Mouse (Mus musculus) small intestine, adult 2 months (tissue): ENCODE data around the gene Lhfp. TPM values are rescaled to one million over a fixed set of nuclear protein-coding genes. Genes with fewer than 3 reads are reported as not detected.
A peak's percentile ranks its signal among the peaks of the same experiment; 100 is the strongest.

Source experiments
- H3K27ac ChIP-seq: fragments of 200-500 bp; 2 replicates; pipeline ENCODE4 v1.5.1; 2012; ENCODE audit warnings: low read depth, low read length, control low read depth, inconsistent platforms; ENCODE audit not compliant: insufficient read depth
- H3K27me3 ChIP-seq: fragments of 200-500 bp; 2 replicates; pipeline ENCODE4 v1.6.1; 2012; ENCODE audit warnings: mild to moderate bottlenecking, moderate library complexity, low read length, inconsistent platforms; ENCODE audit not compliant: control insufficient read depth, insufficient read depth
- H3K36me3 ChIP-seq: fragments of 200-500 bp; 2 replicates; pipeline ENCODE4 v1.6.1; 2012; ENCODE audit warnings: mild to moderate bottlenecking, low read length, control low read depth, inconsistent platforms; ENCODE audit not compliant: control insufficient read depth, insufficient read depth
- H3K4me1 ChIP-seq: fragments of 200-500 bp; 2 replicates; pipeline ENCODE4 v1.6.1; 2012; ENCODE audit warnings: low read length, inconsistent platforms, mixed read lengths; ENCODE audit not compliant: control insufficient read depth, insufficient read depth, insufficient read length
- H3K4me3 ChIP-seq: fragments of 200-500 bp; 2 replicates; pipeline ENCODE4 v1.5.1; 2012; ENCODE audit warnings: low read depth, mild to moderate bottlenecking, control low read depth, inconsistent platforms, low read length, moderate library complexity
- CTCF ChIP-seq: fragments of 200-500 bp; IDR thresholded peaks from 2 replicates; pipeline ENCODE4 v1.5.1; 2012; ENCODE audit warnings: low read depth, mild to moderate bottlenecking, control low read depth, inconsistent platforms, low read length, moderate library complexity, mixed read lengths; ENCODE audit not compliant: insufficient replicate concordance, insufficient read length; ENCODE audit errors: extremely low read depth
- POLR2A ChIP-seq: fragments of 200-500 bp; IDR thresholded peaks from 2 replicates; pipeline ENCODE4 v1.6.1; 2012; ENCODE audit warnings: low read depth, mild to moderate bottlenecking, control low read depth, inconsistent platforms, low read length, moderate library complexity
- WGBS: fragments of 180-500 bp; shearing (Covaris S2); methylation state at CpG from one replicate; pipeline ENCODE4 v1.1.7; 2018; 5-methylcytosine and 5-hydroxymethylcytosine counted together
- polyA plus RNA-seq: library from polyadenylated mRNA; depleted of rRNA; stranded (reverse); fragments of >200 nt; gene quantifications from 2 replicates; pipeline ENCODE4 v1.2.3, GENCODE M21; 2012

The Lhfp gene
- polyA plus RNA-seq, 1 experiment = 22.7 TPM

GRCm38 (mm10) chr3:53059959-53060358 lies 18.6 kb downstream of the Lhfp start:
- no peak overlapping the region; the same call in 1 of the 2 replicates for H3K27ac ChIP-seq
- H3K4me1 ChIP-seq = no peaks in the 10 kb centered on the region
- H3K36me3 ChIP-seq = no peaks in the 10 kb centered on the region
- no peaks in the 10 kb centered on the region for H3K27me3 ChIP-seq
- no peak for TF ChIP-seq CTCF
- no peak for TF ChIP-seq POLR2A
- no peak overlapping the region for H3K4me3 ChIP-seq
- 66% methylated on average over 2 of the region's 2 CpGs for WGBS

GRCm38 (mm10) chr3:53063423-53064147 lies 22.3 kb downstream of the Lhfp start:
- TF ChIP-seq POLR2A = no peak
- no peak for TF ChIP-seq CTCF
- Histone ChIP-seq H3K4me3 (no peak overlapping the region), H3K4me1 (no peaks in the 10 kb centered on the region), H3K27ac (no peak overlapping the region; the same call in 1 of the 2 replicates), H3K36me3 (no peaks in the 10 kb centered on the region), H3K27me3 (no peaks in the 10 kb centered on the region)
- WGBS = 44% methylated on average over 13 of the region's 13 CpGs

GRCm38 (mm10) chr3:53065267-53066094 lies 24.2 kb downstream of the Lhfp start:
- 72% methylated on average over 13 of the region's 13 CpGs for WGBS
- Histone ChIP-seq H3K36me3 (no peaks in the 10 kb centered on the region), H3K27ac (peak overlapping the region; percentile 19; the same call in 1 of the 2 replicates), H3K27me3 (no peaks in the 10 kb centered on the region), H3K4me1 (no peaks in the 10 kb centered on the region), H3K4me3 (no peak overlapping the region)
- no peak for TF ChIP-seq CTCF
- TF ChIP-seq POLR2A = no peak

- WGBS = 74% methylated on average over 4 of the region's 4 CpGs
- TF ChIP-seq CTCF (no peak), POLR2A (no peak)
- H3K27me3 ChIP-seq = no peaks in the 10 kb centered on the region
- H3K4me1 ChIP-seq = no peaks in the 10 kb centered on the region
- no peak overlapping the region for H3K4me3 ChIP-seq
- H3K36me3 ChIP-seq = no peaks in the 10 kb centered on the region
- H3K27ac ChIP-seq = peak overlapping the region; percentile 19; the same call in 1 of the 2 replicates
Measured at GRCm38 (mm10) chr3:53066095-53066372, 24.7 kb downstream of the Lhfp start.

GRCm38 (mm10) chr3:53068399-53068798 lies 27.1 kb downstream of the Lhfp start:
- H3K27me3 ChIP-seq = no peaks in the 10 kb centered on the region
- no peaks in the 10 kb centered on the region for H3K4me1 ChIP-seq
- H3K4me3 ChIP-seq = no peak overlapping the region
- WGBS = 80% methylated on average over 5 of the region's 5 CpGs
- H3K36me3 ChIP-seq = no peaks in the 10 kb centered on the region
- H3K27ac ChIP-seq = no peak overlapping the region
- TF ChIP-seq CTCF (no peak), POLR2A (no peak)

GRCm38 (mm10) chr3:53074264-53074663 lies 32.9 kb downstream of the Lhfp start:
- H3K4me3 ChIP-seq = no peak overlapping the region
- WGBS = 90% methylated on average over 4 of the region's 4 CpGs

GRCm38 (mm10) chr3:53074761-53075160 lies 33.4 kb downstream of the Lhfp start:
- Histone ChIP-seq H3K27me3 (no peaks in the 10 kb centered on the region), H3K36me3 (no peaks in the 10 kb centered on the region), H3K27ac (no peak overlapping the region), H3K4me3 (no peak overlapping the region), H3K4me1 (no peaks in the 10 kb centered on the region)
- WGBS = 81% methylated on average over 3 of the region's 3 CpGs
- TF ChIP-seq POLR2A (no peak), CTCF (no peak)

More at GRCm38 (mm10) chr3:53074264-53074663, 32.9 kb downstream of the Lhfp start:
- Histone ChIP-seq H3K36me3 (no peaks in the 10 kb centered on the region), H3K27me3 (no peaks in the 10 kb centered on the region), H3K27ac (no peak overlapping the region), H3K4me1 (no peaks in the 10 kb centered on the region)
- no peak for TF ChIP-seq POLR2A
- no peak for TF ChIP-seq CTCF
